Mouse (Mus musculus) hematopoietic stem cell, adult 5-6 weeks (primary cell): ENCODE data around the gene Rgs6. TPM values are rescaled to one million over a fixed set of nuclear protein-coding genes. Genes with fewer than 3 reads are reported as not detected.

Experiments used
- ATAC-seq, 2 experiments: fragments of 125-278 bp in 1 of 2; replicated peaks in 1 of 2; 2 replicates each; pipeline ENCODE4 v1.8.0; 2016 to 2017; ENCODE audit warnings: inconsistent platforms in 2 of 2, mild to moderate bottlenecking in 2 of 2, moderate number of reproducible peaks in 2 of 2, low read depth in 1 of 2, moderate TSS enrichment in 1 of 2; ENCODE audit not compliant: low FRiP score in 2 of 2, poor library complexity in 2 of 2, severe bottlenecking in 2 of 2, insufficient read depth in 1 of 2, low TSS enrichment in 1 of 2
- total RNA-seq: library from RNA; stranded (forward); fragments of 172-1452, 232-1000 nt; gene quantifications from 2 replicates; pipeline ENCODE4 v1.2.3, GENCODE M21; 2017

Rgs6 gene
- total RNA-seq, 1 experiment from 2014 or later, result not detected

DNA sequence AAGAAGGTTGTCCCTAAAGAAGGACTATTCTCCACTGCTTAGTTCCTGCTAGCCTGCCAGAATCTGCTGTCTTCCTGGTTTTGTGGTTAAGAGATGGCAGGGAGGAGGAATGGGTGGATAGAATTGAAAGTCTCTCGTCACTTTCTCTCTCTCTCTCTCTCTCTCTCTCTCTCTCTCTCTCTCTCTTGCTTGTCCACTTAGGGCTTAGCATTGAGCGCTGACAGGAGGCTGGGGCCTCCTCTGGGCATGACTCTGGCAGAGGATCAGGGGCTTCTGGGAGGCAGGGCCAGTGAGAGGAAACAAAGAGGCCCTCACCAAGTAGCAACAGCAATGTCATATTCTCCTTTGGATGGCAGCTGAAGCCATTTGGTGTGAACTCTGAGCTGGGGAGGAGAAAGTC lies 554.4 kb downstream of the Rgs6 start:
- no peak for ATAC-seq

DNA sequence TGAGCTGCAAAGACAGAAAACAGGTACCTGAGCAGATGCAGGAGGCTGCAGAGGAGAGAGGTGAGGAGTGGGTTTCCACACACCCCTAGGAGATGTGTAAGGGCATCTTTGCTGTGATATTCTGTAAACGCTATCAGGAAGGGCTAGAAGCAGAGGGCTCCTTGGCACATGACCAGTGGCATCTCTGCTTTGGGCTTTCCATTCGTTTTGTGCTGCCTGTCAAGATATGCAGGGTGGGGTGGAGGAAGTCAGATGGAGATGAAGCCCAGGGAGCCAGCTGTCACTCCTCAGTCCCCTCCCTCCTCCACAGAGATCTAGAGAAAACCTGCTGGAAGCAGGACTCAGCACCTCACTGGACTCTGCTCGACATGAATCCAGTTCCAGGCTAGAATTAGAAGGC lies 555.0 kb downstream of the Rgs6 start:
- ATAC-seq, result no peak

DNA sequence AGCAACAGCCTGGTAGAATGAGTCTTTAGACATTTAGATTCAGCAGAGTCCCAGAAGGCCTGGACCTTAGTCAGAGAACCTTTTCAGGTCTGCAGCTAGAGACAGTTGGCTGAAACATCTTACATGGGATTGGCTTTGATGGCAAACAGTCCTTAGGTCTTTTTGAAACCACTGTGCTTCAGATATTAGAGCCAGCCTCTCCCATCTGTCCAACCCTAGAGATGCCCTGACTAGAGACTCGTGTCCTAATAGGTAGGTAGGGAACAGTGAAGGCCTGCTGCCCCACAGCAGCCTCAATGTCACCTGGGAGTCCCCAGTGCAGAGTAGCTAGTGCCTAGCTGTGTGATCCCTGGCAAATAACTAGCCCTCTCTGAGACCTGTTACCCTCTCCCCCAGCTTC lies 555.5 kb downstream of the Rgs6 start:
- no peak for ATAC-seq

DNA sequence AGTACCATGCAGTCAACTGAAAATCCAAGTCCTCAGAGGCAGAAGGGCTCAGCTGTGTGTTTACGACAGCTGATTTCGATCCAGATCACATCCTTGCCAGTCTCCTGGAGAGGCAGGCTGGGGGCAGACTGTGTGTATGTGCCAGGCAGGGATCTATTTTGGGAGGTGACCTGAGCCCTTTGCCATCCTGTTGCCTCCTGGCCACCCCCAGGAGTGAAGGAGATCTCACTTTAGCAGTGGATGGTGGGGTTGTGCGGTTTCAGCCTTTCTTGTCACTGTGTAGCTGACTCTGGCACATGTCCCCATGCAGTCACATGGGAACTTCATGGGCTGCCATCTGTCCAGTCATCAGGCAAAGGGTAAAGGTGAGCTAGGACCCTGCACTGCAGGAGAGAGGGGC lies 557.0 kb downstream of the Rgs6 start:
- ATAC-seq, result no peak

DNA sequence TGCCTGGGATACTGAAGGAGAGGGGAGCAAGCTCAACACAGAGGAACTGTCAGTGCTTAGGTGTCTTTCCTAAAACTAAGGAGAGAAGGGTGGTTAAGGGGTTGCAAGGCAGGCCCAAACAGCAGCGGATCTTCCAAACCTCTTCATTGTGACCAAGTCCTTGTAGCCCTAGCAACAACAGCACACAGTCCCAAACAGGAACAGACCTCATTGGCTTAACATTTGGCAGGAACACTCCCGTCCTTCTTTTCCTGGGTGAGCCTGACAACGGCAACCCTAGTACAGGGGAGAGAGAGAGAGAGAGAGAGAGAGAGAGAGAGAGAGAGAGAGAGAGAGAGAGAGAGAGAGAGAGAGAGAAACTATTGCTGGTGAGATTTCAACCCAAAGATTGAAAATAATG lies 557.8 kb downstream of the Rgs6 start:
- no peak for ATAC-seq

DNA sequence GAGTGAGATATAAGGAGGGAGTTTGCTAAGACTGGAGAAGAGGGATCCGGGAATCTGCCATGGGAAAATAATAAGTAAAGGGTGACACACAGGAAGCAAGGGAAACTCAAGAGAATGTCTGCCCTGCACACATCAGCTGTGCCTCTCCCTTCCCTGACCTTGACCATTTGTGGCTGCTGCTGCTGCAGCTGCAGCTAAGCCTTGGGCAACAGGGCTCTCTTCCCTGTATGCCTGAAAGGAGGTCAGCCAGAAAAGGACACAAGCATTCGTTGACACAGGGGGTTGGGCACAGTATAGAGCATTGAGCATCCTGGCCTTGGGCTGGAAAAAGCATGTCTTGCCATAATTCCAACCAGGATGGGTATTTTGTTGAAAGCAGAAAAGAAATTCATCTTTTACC lies 558.8 kb downstream of the Rgs6 start:
- no peak for ATAC-seq

DNA sequence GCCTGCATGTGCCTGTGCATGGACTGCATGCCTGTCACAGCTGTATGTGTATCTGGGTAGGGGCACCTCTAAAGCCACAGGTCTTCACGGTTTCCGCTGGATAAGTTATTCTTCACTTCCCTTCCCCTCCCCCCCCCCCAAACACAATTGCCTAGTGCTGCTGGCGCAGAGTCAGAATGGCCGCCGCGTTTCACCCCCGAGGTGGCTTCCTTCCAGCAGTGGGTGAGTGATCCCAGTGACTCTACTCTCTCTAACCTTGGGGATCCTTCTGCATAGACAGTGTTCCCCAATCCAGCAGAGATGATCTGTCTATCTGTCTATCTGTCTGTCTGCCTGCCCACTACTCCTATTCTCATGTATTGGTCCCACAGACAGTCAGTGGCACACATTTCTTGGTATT lies 561.9 kb downstream of the Rgs6 start:
- ATAC-seq, result no peak

DNA sequence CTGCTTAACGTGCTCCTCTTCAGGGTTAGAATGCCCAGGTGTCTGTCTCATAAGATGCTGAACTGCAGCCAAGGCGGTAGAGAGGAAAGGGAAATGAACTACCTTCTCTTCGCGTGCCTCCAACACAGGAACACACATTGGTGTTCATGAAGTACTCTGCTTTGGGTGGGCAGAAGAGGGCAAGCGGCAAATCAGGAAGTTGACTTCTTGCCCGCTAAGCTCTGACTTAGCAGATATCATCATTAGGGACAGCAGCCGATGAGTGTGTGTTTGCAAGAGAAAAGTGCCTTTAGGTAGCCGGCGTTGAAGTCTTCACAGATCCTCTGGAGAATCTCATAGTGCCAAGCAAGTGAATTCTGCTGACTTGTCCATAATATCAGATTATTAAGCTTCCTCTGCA lies 562.7 kb downstream of the Rgs6 start:
- ATAC-seq, result peak; percentile 55 to 72; a peak in 3 of 4 replicates

DNA sequence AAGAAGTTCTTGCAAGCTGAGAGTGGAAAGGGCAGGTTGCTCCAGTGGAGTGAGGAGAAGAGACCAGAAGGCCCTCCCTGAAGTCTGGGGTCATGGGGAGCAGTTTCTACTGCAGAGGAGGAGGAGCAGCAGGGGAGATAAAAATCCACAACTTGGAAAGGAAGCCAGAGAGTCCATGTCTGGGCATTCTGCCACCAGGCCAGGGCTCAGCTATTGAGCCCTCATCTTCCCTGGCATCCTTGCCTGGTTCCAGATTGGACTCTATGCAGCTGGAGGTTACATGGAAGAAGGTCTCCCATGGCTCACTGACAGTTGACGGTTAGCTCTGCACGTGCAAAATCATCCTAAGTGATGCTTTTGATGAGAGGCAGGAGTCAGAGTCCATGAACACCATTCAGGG lies 563.4 kb downstream of the Rgs6 start:
- ATAC-seq, result no peak

DNA sequence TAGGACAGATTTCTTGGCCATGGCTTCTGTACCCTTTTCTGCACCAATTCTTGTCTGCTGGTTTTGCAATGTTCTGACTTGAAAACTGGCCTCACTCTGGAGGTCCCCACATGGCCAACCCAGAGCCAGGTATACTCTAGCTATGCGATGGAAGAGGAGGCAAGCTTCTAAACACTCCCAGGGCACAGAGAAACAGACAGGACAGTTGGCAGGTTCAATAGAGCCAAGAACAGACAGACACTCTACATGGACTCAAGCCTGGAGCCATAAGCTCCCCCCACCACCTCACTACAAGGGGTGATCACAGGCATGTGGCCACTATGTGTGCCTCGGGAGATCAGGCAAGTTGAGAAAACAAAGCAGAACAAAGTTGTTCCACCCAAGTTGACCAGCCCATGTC lies 572.1 kb downstream of the Rgs6 start:
- ATAC-seq, result no peak

DNA sequence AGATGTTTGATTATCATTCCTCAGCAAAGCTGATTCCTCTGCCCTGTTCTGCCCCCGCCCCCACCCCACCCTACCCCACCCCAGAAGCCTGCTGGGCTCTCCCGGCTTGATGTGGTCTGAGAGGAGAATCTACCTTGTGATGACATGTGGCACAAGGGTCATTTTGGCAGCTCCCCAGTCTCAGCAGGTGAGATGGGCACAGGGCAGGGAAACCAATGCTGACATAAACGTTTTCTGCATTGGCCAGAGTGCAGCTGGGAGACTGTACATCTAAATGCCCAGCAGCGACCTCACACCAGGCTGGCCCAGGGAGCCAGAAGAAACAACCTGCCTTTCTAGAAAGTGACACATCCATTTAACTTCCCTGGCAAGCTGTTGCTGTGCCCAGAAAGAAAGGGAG lies 572.6 kb downstream of the Rgs6 start:
- ATAC-seq, result no peak

DNA sequence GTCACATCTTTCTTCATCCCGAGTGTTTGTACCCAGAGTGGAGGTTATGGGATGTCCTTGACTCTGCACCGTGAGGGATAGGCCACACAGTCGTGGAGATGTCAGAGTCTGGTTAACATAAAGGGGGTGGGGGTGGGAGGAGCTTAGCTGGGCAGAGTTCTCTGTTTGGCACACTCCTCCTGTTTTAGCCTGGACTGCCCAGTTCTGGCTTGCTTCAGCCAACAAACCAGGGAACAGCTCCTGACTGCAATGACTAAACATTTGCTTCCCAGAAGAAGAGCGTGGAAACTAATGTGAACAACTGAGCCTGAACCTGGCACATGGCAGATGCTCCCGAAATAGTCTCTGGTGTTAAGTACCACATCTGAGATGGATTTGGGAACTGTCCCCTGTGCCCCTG lies 575.6 kb downstream of the Rgs6 start:
- no peak for ATAC-seq

DNA sequence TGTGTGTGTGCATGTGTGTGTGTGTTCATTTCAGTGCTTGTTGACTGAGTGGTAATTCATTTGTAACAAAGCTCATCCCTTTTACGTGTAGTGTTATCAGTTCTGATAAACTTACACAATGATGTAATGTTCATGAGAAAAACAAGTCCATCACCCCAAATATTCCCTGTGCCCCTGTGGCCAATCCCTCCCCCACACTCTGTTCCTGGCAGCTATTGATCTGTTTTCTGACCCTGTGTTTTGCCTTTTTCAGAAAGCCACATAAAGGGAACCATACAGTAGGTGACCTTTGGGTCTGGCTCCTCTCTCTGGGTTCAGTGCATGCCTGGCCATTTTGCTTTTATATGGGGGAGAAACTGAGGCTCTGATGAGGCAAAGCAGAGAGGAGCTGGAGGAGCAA lies 577.0 kb downstream of the Rgs6 start:
- ATAC-seq, result no peak

DNA sequence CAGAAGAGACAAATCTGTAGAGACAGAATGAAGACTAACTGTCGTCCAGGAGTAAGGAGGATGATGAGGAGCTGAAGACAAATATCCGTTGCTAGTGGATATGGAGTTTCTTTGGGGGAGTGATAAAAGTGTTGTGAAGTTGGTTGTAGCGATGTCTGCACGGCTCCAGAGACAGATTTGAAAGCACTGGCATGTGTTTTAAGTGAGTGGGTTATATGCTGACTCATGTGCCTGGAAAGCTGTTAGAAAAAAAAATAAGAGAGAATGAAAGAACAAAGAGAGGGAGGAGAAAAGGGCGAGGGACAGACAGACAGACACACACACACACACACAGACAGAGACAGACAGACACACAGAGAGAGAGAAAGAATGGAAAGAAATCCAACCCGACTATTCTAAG lies 580.2 kb downstream of the Rgs6 start:
- ATAC-seq, result no peak

DNA sequence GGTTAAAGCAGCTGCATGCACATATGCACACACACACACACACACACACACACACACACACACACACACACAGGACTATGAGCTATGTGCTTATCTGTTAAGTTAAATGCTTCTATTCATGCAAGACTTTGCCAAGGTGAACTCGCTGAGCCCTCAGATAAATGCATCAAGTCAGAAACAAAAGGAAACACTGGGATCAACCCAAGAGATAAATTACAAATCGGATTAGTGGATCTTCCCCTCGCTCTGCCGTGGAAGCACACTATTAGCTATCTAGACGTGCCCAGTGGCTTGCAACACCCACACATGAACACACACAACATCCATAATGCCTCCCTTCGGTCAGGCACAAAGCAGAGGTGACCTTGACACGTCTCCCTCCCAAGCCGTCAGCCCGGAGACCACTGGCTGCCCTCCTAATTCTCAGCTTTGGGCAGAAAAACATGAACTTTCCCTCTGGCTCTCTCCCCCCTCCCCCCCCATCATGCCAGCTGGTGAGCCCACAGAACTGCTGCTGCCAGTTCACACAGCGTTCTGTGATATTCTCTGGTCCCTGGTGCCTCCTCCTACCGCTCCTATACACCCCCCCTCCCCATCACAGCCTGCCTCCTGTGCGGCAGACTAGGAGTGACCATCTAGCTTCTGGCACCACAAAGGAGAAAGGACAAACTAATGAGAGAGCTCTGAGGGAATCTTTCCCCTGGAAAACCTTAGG lies 581.6 kb downstream of the Rgs6 start:
- no peak for ATAC-seq

DNA sequence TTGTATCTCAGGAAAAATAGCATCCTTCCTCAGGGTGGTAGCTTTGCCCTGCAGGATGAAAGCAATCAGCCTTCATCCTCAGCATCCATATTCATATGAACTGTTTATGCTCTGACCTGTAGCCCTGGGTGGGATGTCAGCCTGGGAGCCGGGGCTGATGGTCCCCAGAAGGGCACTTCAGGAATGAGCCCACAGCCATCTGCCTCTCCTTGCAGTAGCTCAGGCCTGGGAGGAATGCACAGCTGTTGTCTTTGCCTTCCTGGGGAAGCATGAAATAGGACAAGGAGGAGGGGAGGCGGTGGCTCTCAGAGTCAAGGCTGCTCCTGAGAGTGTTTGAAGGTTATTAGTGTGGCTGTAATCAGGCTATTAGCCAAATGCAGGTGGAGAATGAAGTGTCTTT lies 590.7 kb downstream of the Rgs6 start:
- ATAC-seq, result no peak

DNA sequence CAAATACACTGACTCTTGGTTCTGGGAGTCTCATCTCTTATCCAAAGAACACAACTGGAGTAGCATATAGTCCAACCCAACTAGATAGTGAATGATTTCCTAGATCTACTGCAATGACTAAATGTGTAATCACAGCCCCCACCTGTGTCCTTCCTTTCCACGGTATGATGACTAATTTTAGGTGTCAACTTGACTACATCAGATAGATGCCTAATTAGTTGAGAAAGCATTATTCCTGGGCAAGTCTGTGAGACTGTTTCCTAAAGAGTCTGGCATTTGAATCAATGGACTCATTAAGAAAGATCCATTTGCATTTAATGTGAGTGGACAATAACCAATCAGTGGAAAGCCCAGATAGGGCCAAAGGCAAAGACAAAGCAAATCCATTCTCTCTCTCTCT lies 591.8 kb downstream of the Rgs6 start:
- ATAC-seq, result no peak

DNA sequence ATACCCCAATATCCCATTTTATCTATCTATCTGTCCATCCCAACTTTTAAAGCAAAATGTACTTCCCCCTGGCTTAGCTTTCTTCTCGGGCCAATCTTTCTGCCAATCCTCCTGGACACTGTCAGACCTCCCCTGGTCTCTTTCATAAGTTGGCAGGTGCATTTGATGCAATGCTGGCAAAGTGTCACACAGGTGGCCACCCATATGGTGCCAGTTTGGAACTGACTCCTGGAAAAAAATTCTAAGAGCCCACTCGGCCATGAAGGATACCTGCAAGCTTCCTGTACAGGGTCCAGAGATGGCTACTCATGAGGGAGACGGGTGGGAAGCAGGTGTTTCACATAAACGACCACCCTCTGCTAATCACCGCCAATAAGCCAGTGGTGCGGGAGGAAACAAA lies 592.5 kb downstream of the Rgs6 start:
- ATAC-seq, result no peak

DNA sequence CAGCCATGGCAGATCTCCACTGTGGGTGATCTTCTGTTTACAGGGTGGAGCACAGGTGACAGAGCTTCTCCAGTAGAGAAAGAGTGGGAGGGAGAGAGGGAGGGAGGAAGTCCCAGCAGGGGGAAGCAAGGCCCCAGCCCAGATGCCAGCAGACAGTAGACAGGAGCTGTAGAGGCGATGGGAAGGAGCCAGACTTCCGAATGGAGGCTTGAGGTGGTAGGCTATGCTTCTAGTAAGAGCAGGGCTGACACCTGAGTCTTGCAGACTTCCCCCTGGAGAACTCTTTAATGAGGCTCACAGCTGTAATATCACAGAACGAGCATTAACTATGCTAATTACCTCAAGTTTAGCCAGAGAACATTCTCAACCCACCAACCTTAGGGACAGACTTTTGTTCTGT lies 613.6 kb downstream of the Rgs6 start:
- ATAC-seq, result no peak

DNA sequence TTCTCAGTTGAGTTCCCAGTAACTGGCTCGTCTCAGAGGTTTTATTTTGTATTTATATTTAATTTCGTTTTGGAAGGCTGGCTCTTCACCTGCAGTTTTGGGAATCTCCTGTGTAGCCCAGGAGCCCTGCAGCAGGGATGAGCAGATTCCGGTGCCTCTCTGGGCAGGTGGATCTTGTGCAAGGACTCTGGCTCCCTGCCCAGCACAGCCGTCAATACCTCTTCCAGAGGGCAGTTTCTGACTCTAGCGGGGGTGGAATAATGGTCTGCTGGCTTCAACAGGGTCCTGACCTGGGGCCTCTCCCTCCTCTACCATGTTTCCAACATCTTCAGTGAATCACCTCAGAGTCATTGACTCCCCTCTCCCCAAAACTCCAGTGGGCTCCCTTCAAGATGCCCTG lies 616.3 kb downstream of the Rgs6 start:
- ATAC-seq, result no peak
